Mouse (Mus musculus) limb, embryonic 14.5 days (tissue): ENCODE data around the gene B4gat1. TPM values are rescaled to one million over a fixed set of nuclear protein-coding genes. Genes with fewer than 3 reads are reported as not detected.

Experiments used
- ATAC-seq: fragments of 200-750 bp; cut with Nextera tagmentation; 2 replicates; pipeline ENCODE4 v1.8.0; 2017; ENCODE audit warnings: low read depth, moderate number of reproducible peaks, moderate TSS enrichment; ENCODE audit not compliant: low FRiP score
- DNase-seq: peaks from one replicate; pipeline ENCODE4 v3.0.0-alpha.2; 2015; ENCODE audit warnings: low spot score
- H3K27ac ChIP-seq: fragments of 300-500 bp; sonication (generic); replicated peaks from 2 replicates; pipeline ENCODE4 v1.5.1; 2014; ENCODE audit warnings: low read depth, mild to moderate bottlenecking, low read length, moderate library complexity, mixed read lengths
- H3K27me3 ChIP-seq: fragments of 300-500 bp; sonication (generic); 2 replicates; pipeline ENCODE4 v1.6.1; 2014; ENCODE audit warnings: low read length, mixed read lengths; ENCODE audit not compliant: control insufficient read depth, insufficient read depth
- H3K36me3 ChIP-seq: fragments of 300-500 bp; sonication (generic); 2 replicates; pipeline ENCODE4 v1.6.1; 2014; ENCODE audit warnings: mild to moderate bottlenecking, low read length, moderate library complexity, mixed read lengths; ENCODE audit not compliant: control insufficient read depth, insufficient read depth
- H3K4me1 ChIP-seq: fragments of 300-500 bp; sonication (generic); 2 replicates; pipeline ENCODE4 v1.6.1; 2014; ENCODE audit warnings: antibody characterized with exemption, low read length, mixed read lengths; ENCODE audit not compliant: control insufficient read depth, insufficient read depth
- H3K4me2 ChIP-seq: fragments of 300-500 bp; sonication (generic); replicated peaks from 2 replicates; pipeline ENCODE4 v1.6.1; 2014; ENCODE audit warnings: low read depth, mild to moderate bottlenecking, low read length, moderate library complexity; ENCODE audit not compliant: severe bottlenecking
- H3K4me3 ChIP-seq: fragments of 300-500 bp; sonication (generic); replicated peaks from 2 replicates; pipeline ENCODE4 v1.5.1; 2014; ENCODE audit warnings: low read length
- H3K9ac ChIP-seq: fragments of 300-500 bp; sonication (generic); 2 replicates; pipeline ENCODE4 v1.6.1; 2014; ENCODE audit warnings: mild to moderate bottlenecking, low read depth, low read length, moderate library complexity; ENCODE audit not compliant: severe bottlenecking
- H3K9me3 ChIP-seq: fragments of 300-500 bp; sonication (generic); 2 replicates; pipeline ENCODE4 v1.6.1; 2016; ENCODE audit warnings: low read length; ENCODE audit not compliant: control insufficient read depth
- POLR2A ChIP-seq: fragments of 200-500 bp; IDR thresholded peaks from 2 replicates; pipeline ENCODE4 v1.8.0; 2012; ENCODE audit warnings: inconsistent platforms, mild to moderate bottlenecking, moderate library complexity, borderline replicate concordance; ENCODE audit not compliant: insufficient read depth, insufficient read length; ENCODE audit errors: extremely low read depth
- WGBS: fragments of 180-500 bp; shearing (Covaris S2); extraction: QIAGEN DNeasy Blood & Tissue Kit; methylation state at CpG from one replicate; pipeline ENCODE4 v1.1.7; 2014; 5-methylcytosine and 5-hydroxymethylcytosine counted together
- polyA plus RNA-seq, 2 experiments: library from polyadenylated mRNA; depleted of rRNA in 1 of 2; stranded (reverse) in 1 of 2; unstranded in 1 of 2; fragments of >200 nt; fragmentation: Nextera tagmentation in 1 of 2; extraction: Ambion mirVana in 1 of 2; gene quantifications; 2 replicates each; pipeline versions ENCODE4 v1.2.1 to v1.2.3; 2012 to 2014

The B4gat1 gene
- polyA plus RNA-seq, 2 experiments: 31.3 to 43.7 TPM

DNA sequence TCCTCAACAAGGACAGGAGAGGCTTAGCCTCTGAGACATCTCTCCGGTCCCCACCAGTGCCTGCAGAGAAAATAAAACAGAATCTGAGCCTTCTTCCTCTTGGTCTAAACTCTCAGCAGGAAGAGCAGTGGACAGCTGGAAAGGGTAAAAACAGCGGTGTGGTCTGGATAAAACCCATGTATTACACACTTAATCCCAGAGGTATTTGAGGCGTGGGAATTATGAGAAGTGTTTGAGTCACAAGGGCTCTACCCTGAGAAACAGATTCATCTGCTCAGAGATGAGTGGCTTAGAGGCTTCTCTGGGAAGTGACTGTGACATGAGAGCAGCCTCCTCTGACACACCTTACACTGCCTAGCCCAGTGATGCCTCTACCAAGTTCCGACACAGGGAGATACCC is 21.0 kb upstream of the B4gat1 start:
- Histone ChIP-seq H3K27ac (no peak overlapping the region), H3K9me3 (no peaks in the 10 kb centered on the region), H3K4me1 (peaks cover 3% of the 10 kb centered on the region; the same call in 1 of the 2 replicates), H3K36me3 (no peaks in the 10 kb centered on the region), H3K4me3 (no peak overlapping the region), H3K9ac (no peak overlapping the region), H3K27me3 (no peaks in the 10 kb centered on the region), H3K4me2 (no peak overlapping the region)
- no peak for DNase-seq
- no peak for TF ChIP-seq POLR2A
- ATAC-seq: no peak
- 80% methylated on average over 4 of the region's 4 CpGs for WGBS

DNA sequence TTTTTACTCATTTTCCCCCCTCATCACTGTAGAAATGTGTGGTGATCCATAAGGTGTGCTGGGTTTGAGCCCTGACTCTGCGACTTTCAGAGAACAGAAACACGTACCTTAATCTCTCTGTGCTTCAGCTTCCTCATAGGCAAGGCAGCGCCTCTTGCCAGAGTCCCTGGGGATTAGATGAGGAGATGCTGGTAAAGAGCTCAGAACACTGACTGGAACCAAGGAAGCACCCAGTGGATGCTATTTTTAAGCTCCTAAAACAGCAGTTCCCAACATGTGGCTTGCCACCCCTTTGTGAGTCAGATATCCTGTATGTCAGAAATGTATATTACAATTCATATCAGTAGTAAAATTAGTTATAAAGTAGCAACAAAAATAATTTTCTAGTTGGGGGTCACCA is 20.4 kb upstream of the B4gat1 start:
- no peak for ATAC-seq
- Histone ChIP-seq H3K36me3 (no peaks in the 10 kb centered on the region), H3K4me3 (no peak overlapping the region), H3K27me3 (no peaks in the 10 kb centered on the region), H3K9ac (no peak overlapping the region), H3K9me3 (no peaks in the 10 kb centered on the region), H3K27ac (no peak overlapping the region), H3K4me2 (no peak overlapping the region), H3K4me1 (peaks cover 3% of the 10 kb centered on the region; the same call in 1 of the 2 replicates)
- DNase-seq: no peak
- no peak for TF ChIP-seq POLR2A
- 79% methylated on average over 3 of the region's 3 CpGs for WGBS

DNA sequence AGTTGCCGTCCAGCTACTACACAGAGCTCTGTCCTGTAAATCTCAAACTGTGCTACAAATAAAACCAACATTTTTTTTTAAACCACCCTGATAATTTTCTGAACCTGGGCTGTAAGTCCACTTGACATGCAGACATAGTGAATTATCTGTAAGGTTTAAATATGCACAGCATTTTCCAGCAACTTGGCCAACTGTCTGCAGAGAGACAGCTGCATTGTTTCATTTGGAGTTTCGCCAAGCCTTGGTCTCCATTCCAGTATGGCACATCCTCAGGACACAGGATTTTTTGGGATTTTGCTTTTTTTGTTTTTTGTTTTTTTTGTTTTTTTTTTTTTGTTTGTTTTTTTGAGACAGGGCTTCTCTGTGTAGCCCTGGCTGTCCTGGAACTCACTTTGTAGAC is 17.2 kb upstream of the B4gat1 start:
- DNase-seq (peak; percentile 46), ATAC-seq (no peak)
- Histone ChIP-seq H3K4me2 (no peak overlapping the region), H3K27me3 (no peaks in the 10 kb centered on the region), H3K27ac (no peak overlapping the region), H3K9ac (no peak overlapping the region), H3K4me1 (peaks cover 5% of the 10 kb centered on the region; the same call in 1 of the 2 replicates), H3K36me3 (no peaks in the 10 kb centered on the region), H3K9me3 (no peaks in the 10 kb centered on the region), H3K4me3 (no peak overlapping the region)
- no peak for TF ChIP-seq POLR2A
- WGBS: 96% methylated on average over 2 of the region's 2 CpGs

DNA sequence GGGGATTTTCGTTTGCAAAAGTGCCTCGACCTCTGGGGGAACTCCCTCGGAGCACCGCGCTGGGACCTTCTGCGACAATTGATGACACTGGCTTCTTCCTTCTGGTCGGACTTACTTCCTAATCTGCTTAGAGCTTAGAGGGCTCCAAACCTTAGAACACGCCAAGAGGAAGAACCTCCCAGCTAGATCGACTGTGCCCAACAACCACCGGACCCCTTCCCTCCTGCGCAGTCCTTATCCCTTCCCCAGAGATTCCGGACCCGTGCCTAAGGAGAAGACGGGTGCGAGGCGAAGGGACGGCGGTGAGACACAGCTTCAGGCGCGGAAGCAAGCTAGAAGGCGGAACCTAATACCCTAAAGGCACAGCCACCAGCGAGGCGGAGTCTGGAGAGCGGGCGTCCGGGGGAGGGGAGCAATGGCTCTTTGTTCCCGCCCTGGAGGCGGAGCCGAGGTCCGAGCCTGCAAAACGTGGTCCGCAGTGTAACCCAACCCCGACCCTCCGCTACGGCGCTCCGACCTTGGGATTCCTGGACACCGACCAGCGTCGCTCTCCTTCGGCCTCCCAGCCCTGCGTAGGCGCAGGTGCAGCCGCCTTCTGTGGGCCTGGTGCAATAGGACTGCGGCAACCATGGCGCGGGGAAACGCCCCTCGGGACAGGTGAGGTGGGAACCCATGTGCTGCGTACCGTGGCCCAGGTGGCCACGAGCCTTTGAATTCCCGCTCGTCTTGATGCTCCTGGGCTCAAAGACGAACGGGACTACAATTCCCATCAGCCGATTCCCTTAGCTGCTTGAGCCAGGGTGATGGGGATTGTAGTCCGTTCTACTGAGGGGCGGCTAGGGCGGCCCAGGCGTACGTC is 14.8 kb upstream of the B4gat1 start, which contains the start of gene Slc29a2:
Gene Slc29a2, plus strand, starts transcription at position 240 of the 859 bp plus-strand sequence.
- H3K4me2 ChIP-seq: peak within 1 kb of the TSS; percentile 93
- peak within 1 kb of the TSS; percentile 70 for H3K9ac ChIP-seq
- peaks cover 11% of the 10 kb centered on the region; the same call in 1 of the 2 replicates for H3K36me3 ChIP-seq
- no peaks in the 10 kb centered on the region for H3K9me3 ChIP-seq
- DNase-seq (peak; percentile 93), ATAC-seq (peak; percentile 96)
- peak within 1 kb of the TSS; percentile 65 for H3K4me3 ChIP-seq
- WGBS: under 1% methylated on average over 57 of the region's 62 CpGs
- H3K27me3 ChIP-seq: no peaks in the 10 kb centered on the region
- peak within 1 kb of the TSS; percentile 74 for H3K27ac ChIP-seq
- peak; percentile 86; the same call in 1 of the 2 replicates for TF ChIP-seq POLR2A
- 0 out of 2 replicates have a peak, but pooled peaks cover 3% of the 10 kb centered on the region for H3K4me1 ChIP-seq

DNA sequence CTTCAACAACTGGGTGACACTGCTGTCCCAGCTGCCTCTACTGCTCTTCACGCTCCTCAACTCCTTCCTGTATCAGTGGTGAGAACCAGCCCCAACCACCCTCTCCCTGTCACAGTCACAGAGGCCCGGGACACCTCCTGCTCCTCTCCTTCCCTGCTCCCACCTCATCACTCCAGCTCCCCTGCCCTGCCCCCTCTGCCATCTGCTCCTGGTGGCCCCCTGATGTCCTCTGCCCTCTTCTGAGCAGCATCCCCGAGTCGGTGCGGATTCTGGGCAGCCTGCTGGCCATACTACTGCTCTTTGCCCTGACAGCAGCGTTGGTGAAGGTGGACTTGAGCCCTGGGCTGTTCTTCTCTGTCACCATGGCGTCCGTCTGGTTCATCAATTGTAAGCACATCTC is 12.5 kb upstream of the B4gat1 start:
- Histone ChIP-seq H3K9ac (no peak overlapping the region), H3K27ac (no peak overlapping the region), H3K9me3 (no peaks in the 10 kb centered on the region), H3K4me2 (no peak overlapping the region), H3K4me3 (no peak overlapping the region), H3K4me1 (0 out of 2 replicates have a peak, but pooled peaks cover 3% of the 10 kb centered on the region), H3K27me3 (no peaks in the 10 kb centered on the region), H3K36me3 (peaks cover 17% of the 10 kb centered on the region)
- DNase-seq (no peak), ATAC-seq (no peak)
- TF ChIP-seq POLR2A: no peak
- 85% methylated on average over 8 of the region's 8 CpGs for WGBS
